Mouse (Mus musculus) ES-E14 (cell line): ENCODE results near the gene Nfib.

Experiments
- CHD2 ChIP-seq: IDR thresholded peaks from 2 replicates; pipeline ENCODE4 v1.6.1; 2014; ENCODE audit warnings: mild to moderate bottlenecking, low read depth, low read length, inconsistent platforms
- ZC3H11A ChIP-seq: IDR thresholded peaks from 2 replicates; pipeline ENCODE4 v1.6.1; 2012; ENCODE audit warnings: low read depth, mild to moderate bottlenecking, inconsistent platforms, low read length, borderline replicate concordance
- ZNF384 ChIP-seq: IDR thresholded peaks from 2 replicates; pipeline ENCODE4 v1.6.1; 2012; ENCODE audit warnings: low read depth, low read length, inconsistent platforms

DNA sequence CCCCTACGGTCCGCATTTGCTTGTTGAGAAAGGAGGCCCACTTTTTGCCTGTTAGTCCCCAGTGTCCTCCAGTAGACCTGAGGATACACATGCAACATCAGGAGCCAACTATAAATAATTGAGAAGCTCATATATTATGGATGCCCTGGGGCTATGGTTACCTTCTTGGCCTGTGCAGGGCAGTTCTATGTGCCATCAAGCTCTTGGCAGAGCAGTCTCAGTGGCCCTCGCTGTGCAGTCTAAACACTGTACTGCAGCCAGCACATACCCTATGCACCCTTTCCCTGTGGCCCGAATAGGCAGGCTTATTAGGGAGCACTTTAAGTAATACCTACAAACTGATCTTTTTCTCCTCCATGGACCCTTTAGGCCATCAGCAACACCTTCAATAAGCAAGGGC is 185.6 kb downstream of the Nfib start:
- TF ChIP-seq ZNF384 = no peak
- no peak for TF ChIP-seq ZC3H11A
- no peak for TF ChIP-seq CHD2
